Comparison of ENCODE assay signal across 28 mouse cellular contexts in the genomic region with DNA sequence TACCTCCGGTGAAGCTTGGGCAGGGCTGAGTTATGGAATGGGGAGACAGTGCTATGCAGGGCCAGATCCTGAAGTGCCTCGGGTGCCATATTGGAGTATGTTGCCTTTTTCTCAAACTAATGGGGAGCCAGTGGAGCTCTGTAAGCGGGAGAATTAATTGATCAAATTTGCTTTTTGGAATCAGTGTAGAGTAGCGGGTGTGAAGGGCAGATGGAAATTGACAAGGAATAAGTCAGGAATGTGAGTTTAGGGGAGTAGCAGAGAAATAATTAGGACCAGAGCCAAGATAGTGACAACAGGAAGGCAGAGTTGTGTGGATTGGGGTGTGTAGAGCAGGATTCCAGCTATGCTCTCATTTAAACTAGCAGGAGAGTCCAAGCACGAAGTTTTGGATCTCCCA.
"Had no signal": no experiment of that assay in that cellular context is flagged by ENCODE, and none has a peak within 500 bp of the region (broad histone marks: within the 10 kb centered on the region; RNA-seq: fewer than 3 reads in every experiment).

No protein-coding gene starts in this region.

- ATAC-seq: hindbrain, postnatal 0 days; intestine, embryonic 16.5 days; liver, postnatal 0 days had no signal

- H3K9me3 ChIP-seq: heart, embryonic 13.5 days; heart, embryonic 15.5 days; hindbrain, embryonic 13.5 days; hindbrain, embryonic 15.5 days; kidney, embryonic 15.5 days; limb, embryonic 10.5 days; limb, embryonic 12.5 days; liver, embryonic 13.5 days; liver, embryonic 15.5 days had no signal

- H3K27ac ChIP-seq: heart, adult 2 months; heart, embryonic 13.5 days; heart, embryonic 15.5 days; hindbrain, embryonic 13.5 days; hindbrain, embryonic 15.5 days; hindbrain, postnatal 0 days; kidney, embryonic 15.5 days; kidney, postnatal 0 days; left cerebral cortex, adult 2 months; limb, embryonic 10.5 days; limb, embryonic 12.5 days; liver, embryonic 13.5 days; liver, embryonic 15.5 days had no signal

- H3K36me3 ChIP-seq: heart, embryonic 13.5 days; heart, embryonic 15.5 days; hindbrain, embryonic 13.5 days; hindbrain, embryonic 15.5 days; kidney, embryonic 15.5 days; limb, embryonic 10.5 days; limb, embryonic 12.5 days; liver, embryonic 13.5 days; liver, embryonic 15.5 days had no signal

- H3K27me3 ChIP-seq: heart, embryonic 13.5 days; heart, embryonic 15.5 days; hindbrain, embryonic 13.5 days; hindbrain, embryonic 15.5 days; kidney, embryonic 15.5 days; limb, embryonic 12.5 days; liver, embryonic 13.5 days; liver, embryonic 15.5 days had no signal

- H3K9ac ChIP-seq: heart, embryonic 13.5 days; heart, embryonic 15.5 days; hindbrain, embryonic 13.5 days; hindbrain, embryonic 15.5 days; kidney, embryonic 15.5 days; limb, embryonic 12.5 days; liver, embryonic 13.5 days; liver, embryonic 15.5 days; liver, postnatal 0 days had no signal

- H3K4me3 ChIP-seq: heart, adult 2 months; heart, embryonic 13.5 days; heart, embryonic 15.5 days; hindbrain, embryonic 13.5 days; hindbrain, embryonic 15.5 days; kidney, embryonic 15.5 days; left cerebral cortex, adult 2 months; limb, embryonic 10.5 days; limb, embryonic 12.5 days; liver, embryonic 13.5 days; liver, embryonic 15.5 days had no signal

- H3K4me2 ChIP-seq: heart, embryonic 11.5 days; heart, embryonic 13.5 days; heart, embryonic 15.5 days; hindbrain, embryonic 13.5 days; hindbrain, embryonic 15.5 days; kidney, embryonic 15.5 days; limb, embryonic 12.5 days; liver, embryonic 11.5 days; liver, embryonic 13.5 days; liver, embryonic 15.5 days had no signal

- DNase-seq: gastrocnemius, postnatal 14 days; gastrocnemius, postnatal 36 days; heart, adult 11 months; heart, adult 2 months; heart, postnatal 14 days; heart, postnatal 36 days; kidney, adult 11 months; kidney, adult 2 months; kidney, adult 9 months; kidney, postnatal 14 days; kidney, postnatal 36 days; liver; liver, embryonic 13.5 days; liver, postnatal 0 days had no signal

- H3K4me1 ChIP-seq: heart, embryonic 13.5 days; heart, embryonic 15.5 days; kidney, embryonic 15.5 days; limb, embryonic 10.5 days; liver, embryonic 13.5 days; liver, embryonic 15.5 days had no signal
